18 mouse cellular contexts compared by ENCODE assay signal in genomic region chr10:121833443-121833842, GRCm38 (mm10).
DNase-seq lines count a peak whose midpoint lies in the region; ATAC-seq and TF ChIP-seq lines count a peak whose summit lies in the region.
"Had no signal": no experiment of that assay in that cellular context is flagged by ENCODE, and none has a peak within 500 bp of the region (broad histone marks: within the 10 kb centered on the region; RNA-seq: fewer than 3 reads in every experiment).

No protein-coding gene starts in this region.

- TF ChIP-seq CTCF in heart, postnatal 0 days (IDR thresholded peaks at IDR 0.05; ENCODE audit: low read depth): peak; percentile 26
- TF ChIP-seq CTCF in lung, embryonic 14.5 days (IDR thresholded peaks at IDR 0.05; ENCODE audit: low read depth): peak; percentile 22; the same call in 1 of the 2 replicates
- TF ChIP-seq CTCF in E14TG2a.4 (conservative IDR thresholded peaks at IDR 0.05; ENCODE audit: low read length): peak; percentile 25; the same call in 1 of the 2 replicates

- no peaks in the 10 kb centered on the region for H3K36me3 ChIP-seq in heart, postnatal 0 days (replicated peaks; ENCODE audit: control insufficient read depth, insufficient read depth, low read length)
- peaks cover 3% of the 10 kb centered on the region; the same call in 1 of the 2 replicates for H3K36me3 ChIP-seq in heart, embryonic 10.5 days
- peaks cover 4% of the 10 kb centered on the region; the same call in 1 of the 2 replicates for H3K36me3 ChIP-seq in lung, embryonic 14.5 days (ENCODE audit: insufficient read depth)
- H3K36me3 ChIP-seq in E14TG2a.4 (ENCODE audit: insufficient read depth, low read length): no peaks in the 10 kb centered on the region
- H3K36me3 ChIP-seq: hindbrain, embryonic 15.5 days had no signal

- H3K27ac ChIP-seq in heart, postnatal 0 days (ENCODE audit: low read depth): no peak overlapping the region
- no peak overlapping the region for H3K27ac ChIP-seq in heart, embryonic 10.5 days
- H3K27ac ChIP-seq in lung, embryonic 14.5 days (ENCODE audit: low read depth): no peak overlapping the region
- H3K27ac ChIP-seq: forebrain, embryonic 10.5 days; hindbrain, embryonic 15.5 days; midbrain, embryonic 12.5 days had no signal

- DNase-seq in heart, postnatal 0 days (ENCODE audit: low spot score): no peak
- DNase-seq in heart, embryonic 10.5 days (ENCODE audit: low spot score): no peak
- DNase-seq in lung, embryonic 14.5 days: peak; percentile 38
- DNase-seq in lung, postnatal 25 days (ENCODE audit: low spot score): no peak
- no peak for DNase-seq in retina, embryonic 14.5 days (ENCODE audit: low spot score)
- DNase-seq in gastrocnemius, adult 8-10 months (ENCODE audit: low spot score in 2 of 2): no peak
- DNase-seq: adrenal gland, adult 2 months; cerebellum, adult 11 months; heart, adult 11 months; layer of hippocampus, adult 9-11 months; liver; lung, postnatal 4 days; right cerebral cortex, postnatal 25 days had no signal

- H3K4me2 ChIP-seq in heart, postnatal 0 days (ENCODE audit: low read depth, low read length): no peak overlapping the region
- H3K4me2 ChIP-seq in lung, embryonic 14.5 days: no peak overlapping the region
- H3K4me2 ChIP-seq: hindbrain, embryonic 15.5 days; midbrain, embryonic 12.5 days had no signal

- H3K4me1 ChIP-seq in heart, postnatal 0 days (ENCODE audit: control insufficient read depth, insufficient read depth): 0 out of 2 replicates have a peak, but pooled peaks cover 4% of the 10 kb centered on the region
- peaks cover 22% of the 10 kb centered on the region for H3K4me1 ChIP-seq in heart, embryonic 10.5 days
- peaks cover 4% of the 10 kb centered on the region; the same call in 1 of the 2 replicates for H3K4me1 ChIP-seq in lung, embryonic 14.5 days (ENCODE audit: insufficient read depth)
- peaks cover 4% of the 10 kb centered on the region; the same call in 1 of the 2 replicates for H3K4me1 ChIP-seq in E14TG2a.4 (replicated peaks; ENCODE audit: low read depth, low read length)

- H3K9me3 ChIP-seq in heart, postnatal 0 days (replicated peaks; ENCODE audit: control insufficient read depth, low read length): no peaks in the 10 kb centered on the region
- H3K9me3 ChIP-seq in heart, embryonic 10.5 days: no peaks in the 10 kb centered on the region
- no peaks in the 10 kb centered on the region for H3K9me3 ChIP-seq in lung, embryonic 14.5 days (ENCODE audit: low read depth, low read length)
- H3K9me3 ChIP-seq in E14TG2a.4 (ENCODE audit: low read length): no peaks in the 10 kb centered on the region
- H3K9me3 ChIP-seq: forebrain, embryonic 10.5 days; hindbrain, embryonic 15.5 days; midbrain, embryonic 12.5 days had no signal

- no peaks in the 10 kb centered on the region for H3K27me3 ChIP-seq in heart, postnatal 0 days (ENCODE audit: control insufficient read depth, insufficient read depth, low read length)
- H3K27me3 ChIP-seq in heart, embryonic 10.5 days (ENCODE audit: insufficient read depth, poor library complexity, severe bottlenecking): no peaks in the 10 kb centered on the region
- no peaks in the 10 kb centered on the region for H3K27me3 ChIP-seq in lung, embryonic 14.5 days (ENCODE audit: insufficient read depth, low read length)
- H3K27me3 ChIP-seq in E14TG2a.4 (ENCODE audit: insufficient read depth, low read length): peaks cover 15% of the 10 kb centered on the region
- H3K27me3 ChIP-seq: hindbrain, embryonic 15.5 days; midbrain, embryonic 12.5 days had no signal

- no peak for TF ChIP-seq EP300 in heart, postnatal 0 days (IDR thresholded peaks at IDR 0.05; ENCODE audit: low read depth)

- ATAC-seq in heart, postnatal 0 days (ENCODE audit: insufficient read depth, low read depth): no peak
- no peak for ATAC-seq in lung, embryonic 14.5 days (ENCODE audit: insufficient read depth)
- peak; percentile 65 for ATAC-seq in megakaryocyte progenitor cell, adult 5-6 weeks (replicated peaks; ENCODE audit: poor library complexity)

- no peak overlapping the region for H3K4me3 ChIP-seq in heart, postnatal 0 days (ENCODE audit: low read depth, low read length)
- H3K4me3 ChIP-seq in heart, embryonic 10.5 days: no peak overlapping the region
- H3K4me3 ChIP-seq in lung, embryonic 14.5 days (ENCODE audit: low read depth, low read length): no peak overlapping the region
- H3K4me3 ChIP-seq in E14TG2a.4 (replicated peaks; ENCODE audit: low read length): no peak overlapping the region
- H3K4me3 ChIP-seq: forebrain, embryonic 10.5 days; hindbrain, embryonic 15.5 days; midbrain, embryonic 12.5 days had no signal

- 87% methylated on average over 5 of the region's 5 CpGs for WGBS in heart, postnatal 0 days
- 83% methylated on average over 5 of the region's 5 CpGs for WGBS in heart, embryonic 10.5 days
- 88% methylated on average over 5 of the region's 5 CpGs for WGBS in lung, embryonic 14.5 days

- no peak overlapping the region for H3K9ac ChIP-seq in heart, postnatal 0 days (replicated peaks; ENCODE audit: low read depth, low read length)
- no peak overlapping the region for H3K9ac ChIP-seq in lung, embryonic 14.5 days
- H3K9ac ChIP-seq: hindbrain, embryonic 15.5 days; midbrain, embryonic 12.5 days had no signal
